Mouse (Mus musculus) forebrain, embryonic 11.5 days (tissue): ENCODE measurements around the gene Tmeff1. TPM values are rescaled to one million over a fixed set of nuclear protein-coding genes. Genes with fewer than 3 reads are reported as not detected.

Experiments
- ATAC-seq: fragments of 200-750 bp; cut with Nextera tagmentation; replicated peaks from 2 replicates; pipeline ENCODE4 v1.8.0; 2017; ENCODE audit warnings: moderate TSS enrichment; ENCODE audit not compliant: low FRiP score
- DNase-seq: peaks from one replicate; pipeline ENCODE4 v3.0.0-alpha.2; 2017; ENCODE audit warnings: low spot score
- H3K27ac ChIP-seq: fragments of 300-500 bp; sonication (generic); 2 replicates; pipeline ENCODE4 v1.5.1; 2014; ENCODE audit warnings: low read depth, low read length
- H3K27me3 ChIP-seq: fragments of 300-500 bp; sonication (generic); 2 replicates; pipeline ENCODE4 v1.6.1; 2014; ENCODE audit warnings: mild to moderate bottlenecking, low read length, mixed read lengths; ENCODE audit not compliant: control insufficient read depth, insufficient read depth
- H3K36me3 ChIP-seq: fragments of 300-500 bp; sonication (generic); 2 replicates; pipeline ENCODE4 v1.6.1; 2014; ENCODE audit warnings: mild to moderate bottlenecking, low read length, moderate library complexity, mixed read lengths; ENCODE audit not compliant: control insufficient read depth, insufficient read depth
- H3K4me1 ChIP-seq: fragments of 300-500 bp; sonication (generic); replicated peaks from 2 replicates; pipeline ENCODE4 v1.6.1; 2014; ENCODE audit warnings: low read length, mixed read lengths; ENCODE audit not compliant: control insufficient read depth, insufficient read depth
- H3K4me2 ChIP-seq: fragments of 300-500 bp; sonication (generic); 2 replicates; pipeline ENCODE4 v1.6.1; 2014; ENCODE audit warnings: low read depth, mild to moderate bottlenecking, low read length, moderate library complexity, mixed read lengths; ENCODE audit not compliant: severe bottlenecking
- H3K4me3 ChIP-seq: fragments of 300-500 bp; sonication (generic); 2 replicates; pipeline ENCODE4 v1.5.1; 2014; ENCODE audit warnings: low read depth, low read length
- H3K9ac ChIP-seq: fragments of 300-500 bp; sonication (generic); 2 replicates; pipeline ENCODE4 v1.6.1; 2014; ENCODE audit warnings: low read length
- H3K9me3 ChIP-seq: fragments of 300-500 bp; sonication (generic); 2 replicates; pipeline ENCODE4 v1.6.1; 2016; ENCODE audit warnings: low read length, mixed read lengths; ENCODE audit not compliant: control insufficient read depth
- WGBS: fragments of 180-500 bp; shearing (Covaris S2); extraction: QIAGEN DNeasy Blood & Tissue Kit; methylation state at CpG from one replicate; pipeline ENCODE4 v1.1.7; 2014; 5-methylcytosine and 5-hydroxymethylcytosine counted together
- polyA plus RNA-seq: library from polyadenylated mRNA; unstranded; fragments of >200 nt; fragmentation: Nextera tagmentation; extraction: Ambion mirVana; gene quantifications from 2 replicates; pipeline ENCODE4 v1.2.1, GENCODE M21; 2014

Tmeff1 gene
- polyA plus RNA-seq, 1 experiment from 2014 or later: 124 TPM

DNA sequence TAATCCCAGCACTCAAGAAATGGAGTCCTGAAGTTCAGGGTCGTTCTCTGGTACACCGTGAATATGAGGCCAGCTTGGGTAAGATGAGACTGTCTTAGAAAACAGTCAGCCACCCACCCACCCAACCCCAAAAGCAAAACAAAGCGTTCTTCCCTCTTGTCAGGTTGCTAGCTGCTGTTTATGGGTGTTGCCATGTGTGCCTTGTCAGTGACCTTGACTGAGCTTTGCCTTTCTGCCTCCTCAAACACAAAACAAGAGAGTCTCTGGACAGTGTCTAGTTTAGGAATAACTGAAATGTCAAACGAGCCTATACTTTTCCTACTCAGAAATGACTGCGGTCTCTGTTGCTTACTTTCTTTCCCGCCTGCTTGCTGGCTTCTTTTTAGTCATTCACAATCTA is 37.3 kb downstream of the Tmeff1 start:
- Histone ChIP-seq H3K36me3 (peaks cover 3% of the 10 kb centered on the region; the same call in 1 of the 2 replicates), H3K9ac (no peak overlapping the region), H3K4me2 (no peak overlapping the region), H3K27ac (no peak overlapping the region), H3K27me3 (no peaks in the 10 kb centered on the region), H3K4me1 (no peaks in the 10 kb centered on the region), H3K9me3 (no peaks in the 10 kb centered on the region), H3K4me3 (no peak overlapping the region)
- WGBS: 94% methylated on average over 6 of the region's 6 CpGs
- DNase-seq (no peak), ATAC-seq (no peak)

DNA sequence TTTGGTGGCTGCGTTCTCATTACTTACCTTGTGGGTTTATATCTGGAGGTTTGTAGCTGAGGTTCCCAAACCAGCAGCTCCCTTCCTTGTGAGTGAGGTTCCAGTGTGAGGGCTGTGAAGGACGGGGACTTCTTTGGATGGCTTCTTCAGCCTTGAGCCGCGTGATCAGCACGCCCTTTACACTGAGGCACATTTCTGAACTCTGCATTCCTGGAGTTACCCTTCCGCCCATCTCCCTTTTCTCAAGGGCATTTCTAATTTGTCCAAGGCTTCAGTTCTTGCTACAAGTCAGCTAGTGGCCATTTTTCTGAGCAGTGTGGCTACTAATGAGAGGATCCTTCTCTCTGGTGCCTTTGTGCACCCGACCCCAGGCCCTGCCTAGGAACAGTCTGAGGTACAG is 38.0 kb downstream of the Tmeff1 start:
- Histone ChIP-seq H3K27ac (no peak overlapping the region), H3K4me3 (no peak overlapping the region), H3K4me2 (no peak overlapping the region), H3K9ac (no peak overlapping the region), H3K36me3 (peaks cover 3% of the 10 kb centered on the region; the same call in 1 of the 2 replicates), H3K9me3 (no peaks in the 10 kb centered on the region), H3K4me1 (no peaks in the 10 kb centered on the region), H3K27me3 (no peaks in the 10 kb centered on the region)
- DNase-seq (no peak), ATAC-seq (no peak)
- WGBS: 94% methylated on average over 7 of the region's 7 CpGs

DNA sequence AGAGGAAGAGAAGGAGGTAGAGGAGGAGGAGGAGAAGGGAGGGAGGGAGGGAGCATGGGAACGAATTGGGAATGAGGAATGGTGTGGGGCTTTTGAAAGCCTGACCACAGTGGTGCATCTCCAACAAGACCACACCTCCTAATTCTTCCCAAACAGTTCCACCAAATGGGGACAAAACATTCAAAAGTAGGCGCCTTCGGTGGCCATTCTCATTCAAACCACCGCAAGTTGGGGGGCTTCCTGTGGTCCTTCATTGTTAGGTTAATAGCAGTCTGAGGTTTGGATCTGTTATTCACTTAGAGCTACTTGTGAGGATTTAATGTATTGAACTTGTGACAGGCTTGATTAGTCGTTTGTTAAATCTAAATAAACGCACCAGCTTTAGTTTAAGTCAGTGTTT is 40.0 kb downstream of the Tmeff1 start:
- H3K27ac ChIP-seq: no peak overlapping the region

DNA sequence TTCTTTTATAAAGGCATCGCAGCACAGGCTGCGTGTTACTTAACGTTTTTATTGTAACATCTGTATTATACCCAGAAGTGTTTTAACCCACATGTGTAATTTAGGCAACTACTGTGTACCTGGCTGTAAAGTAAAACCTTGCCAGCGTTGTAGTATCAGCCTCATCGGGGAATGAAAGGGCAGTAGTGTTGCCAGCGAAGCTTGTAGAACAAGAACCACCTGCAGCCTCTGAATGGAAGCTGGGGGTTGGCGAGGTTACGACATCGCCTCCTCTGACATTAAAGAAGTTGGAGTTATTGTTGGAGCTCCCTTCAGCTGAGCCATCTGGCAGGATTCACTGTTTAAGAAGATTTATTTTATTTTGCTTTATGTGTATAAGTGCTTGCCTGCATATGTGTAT is 40.9 kb downstream of the Tmeff1 start:
- no peaks in the 10 kb centered on the region for H3K9me3 ChIP-seq
- no peaks in the 10 kb centered on the region for H3K27me3 ChIP-seq
- no peak overlapping the region for H3K9ac ChIP-seq
- WGBS: 91% methylated on average over 9 of the region's 9 CpGs
- H3K27ac ChIP-seq: no peak overlapping the region
- no peak for ATAC-seq
- no peaks in the 10 kb centered on the region for H3K4me1 ChIP-seq
- no peak for DNase-seq
- H3K4me3 ChIP-seq: no peak overlapping the region
- no peak overlapping the region for H3K4me2 ChIP-seq
- H3K36me3 ChIP-seq: peaks cover 3% of the 10 kb centered on the region

More for the DNA sequence above, 40.0 kb downstream of the Tmeff1 start:
- no peaks in the 10 kb centered on the region for H3K9me3 ChIP-seq
- WGBS: 72% methylated on average over 6 of the region's 6 CpGs
- ATAC-seq (no peak), DNase-seq (no peak)
- no peak overlapping the region for H3K9ac ChIP-seq
- H3K27me3 ChIP-seq: no peaks in the 10 kb centered on the region
- peaks cover 3% of the 10 kb centered on the region for H3K36me3 ChIP-seq
- no peak overlapping the region for H3K4me3 ChIP-seq
- H3K4me1 ChIP-seq: no peaks in the 10 kb centered on the region
- no peak overlapping the region for H3K4me2 ChIP-seq

DNA sequence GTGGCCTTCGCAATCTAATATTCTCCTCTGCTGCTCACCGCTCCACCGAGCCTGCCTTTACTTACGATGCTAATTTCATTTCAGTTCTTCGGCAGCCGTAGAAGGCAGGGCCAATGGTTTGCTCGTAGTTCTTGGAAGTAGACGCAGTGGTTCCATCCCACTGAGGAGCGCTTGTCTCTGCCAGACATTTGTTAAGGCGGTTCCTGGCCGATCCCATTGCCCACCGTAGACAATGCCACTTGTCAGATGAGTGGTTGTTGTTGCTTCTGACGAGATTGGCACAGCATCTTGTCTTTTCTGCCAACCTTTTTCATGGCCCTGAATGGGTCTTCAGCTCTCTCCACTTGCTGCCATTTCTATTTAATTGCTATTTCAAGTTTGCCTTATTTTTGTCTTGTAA is 44.5 kb downstream of the Tmeff1 start:
- Histone ChIP-seq H3K4me2 (no peak overlapping the region), H3K36me3 (peaks cover 3% of the 10 kb centered on the region), H3K27me3 (no peaks in the 10 kb centered on the region), H3K9ac (no peak overlapping the region), H3K9me3 (no peaks in the 10 kb centered on the region), H3K27ac (no peak overlapping the region), H3K4me3 (no peak overlapping the region), H3K4me1 (no peaks in the 10 kb centered on the region)
- DNase-seq: no peak
- 94% methylated on average over 13 of the region's 13 CpGs for WGBS
- no peak for ATAC-seq

DNA sequence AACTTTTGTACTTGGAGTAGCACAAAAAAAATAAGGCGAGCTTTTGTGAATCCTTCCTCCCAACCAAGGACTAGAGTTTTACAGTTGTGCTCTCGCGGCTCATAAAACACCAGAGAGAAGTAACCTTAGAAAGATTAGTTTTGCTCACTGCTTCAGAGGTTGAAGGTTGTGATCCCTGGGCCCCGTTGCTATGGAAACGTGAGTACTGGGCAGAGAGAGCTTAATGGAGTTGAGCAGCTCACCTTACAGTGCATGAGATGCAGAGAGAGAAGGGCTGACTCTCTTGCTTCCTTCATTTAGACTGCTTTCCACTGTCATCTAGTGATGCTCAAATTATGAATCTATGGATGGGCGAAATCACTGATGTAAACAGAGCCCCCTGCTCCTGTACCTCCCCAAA is 48.6 kb downstream of the Tmeff1 start:
- no peaks in the 10 kb centered on the region for H3K9me3 ChIP-seq
- no peak overlapping the region for H3K9ac ChIP-seq
- no peak overlapping the region for H3K27ac ChIP-seq
- H3K4me1 ChIP-seq: no peaks in the 10 kb centered on the region
- ATAC-seq (no peak), DNase-seq (no peak)
- H3K27me3 ChIP-seq: no peaks in the 10 kb centered on the region
- no peak overlapping the region for H3K4me3 ChIP-seq
- H3K36me3 ChIP-seq: peaks cover under 1% of the 10 kb centered on the region
- WGBS: 78% methylated on average over 6 of the region's 6 CpGs
- H3K4me2 ChIP-seq: no peak overlapping the region

DNA sequence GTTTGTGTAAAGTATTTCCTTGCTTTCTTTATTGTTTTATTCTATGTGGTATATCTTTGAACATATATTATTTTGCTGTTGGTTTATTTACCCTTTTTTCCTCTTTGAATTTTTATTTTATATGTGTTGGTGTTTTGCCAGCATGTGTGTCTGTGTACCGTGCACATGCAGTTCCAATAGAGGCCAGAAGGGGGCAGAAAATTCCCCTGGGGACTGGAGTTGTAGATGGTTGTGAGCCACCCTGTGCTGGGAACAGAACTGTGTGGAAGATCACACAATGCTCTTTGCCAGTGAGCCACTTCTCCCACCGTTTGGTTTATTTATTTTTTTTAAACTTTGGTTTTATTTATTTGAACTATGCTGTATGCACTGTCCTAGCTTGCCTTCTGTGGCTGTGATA is 49.1 kb downstream of the Tmeff1 start:
- ATAC-seq: no peak
- no peaks in the 10 kb centered on the region for H3K9me3 ChIP-seq
- no peaks in the 10 kb centered on the region; the same call in 1 of the 2 replicates for H3K36me3 ChIP-seq

DNA sequence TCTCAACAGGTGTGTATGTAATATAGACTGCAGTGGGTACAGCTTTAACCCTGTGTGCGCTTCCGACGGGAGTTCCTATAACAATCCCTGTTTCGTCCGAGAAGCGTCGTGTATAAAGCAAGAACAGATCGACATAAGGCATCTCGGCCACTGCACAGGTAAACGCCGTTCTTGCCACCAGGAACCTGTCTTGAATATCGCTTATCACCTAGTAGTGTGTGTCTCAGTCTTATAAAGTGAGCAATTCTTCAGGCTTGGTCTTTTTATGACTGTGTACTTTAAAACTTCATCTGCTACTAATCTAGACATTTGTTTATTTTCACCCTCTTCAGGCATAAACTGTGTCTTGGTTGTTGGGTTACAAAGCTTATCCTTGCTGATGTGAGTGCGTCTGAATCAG is 51.9 kb downstream of the Tmeff1 start:
- ATAC-seq (no peak), DNase-seq (no peak)
- WGBS: 96% methylated on average over 13 of the region's 13 CpGs
- Histone ChIP-seq H3K9me3 (no peaks in the 10 kb centered on the region), H3K4me3 (no peak overlapping the region), H3K9ac (no peak overlapping the region), H3K36me3 (no peaks in the 10 kb centered on the region; the same call in 1 of the 2 replicates), H3K27me3 (no peaks in the 10 kb centered on the region), H3K4me2 (no peak overlapping the region), H3K27ac (no peak overlapping the region), H3K4me1 (no peaks in the 10 kb centered on the region)

More for the DNA sequence above, 49.1 kb downstream of the Tmeff1 start:
- WGBS: 86% methylated on average over 2 of the region's 2 CpGs
- H3K4me2 ChIP-seq: no peak overlapping the region
- no peak overlapping the region for H3K4me3 ChIP-seq
- no peak overlapping the region for H3K27ac ChIP-seq
- peak; percentile 60 for DNase-seq
- no peaks in the 10 kb centered on the region for H3K27me3 ChIP-seq
- H3K4me1 ChIP-seq: no peaks in the 10 kb centered on the region
- H3K9ac ChIP-seq: no peak overlapping the region

DNA sequence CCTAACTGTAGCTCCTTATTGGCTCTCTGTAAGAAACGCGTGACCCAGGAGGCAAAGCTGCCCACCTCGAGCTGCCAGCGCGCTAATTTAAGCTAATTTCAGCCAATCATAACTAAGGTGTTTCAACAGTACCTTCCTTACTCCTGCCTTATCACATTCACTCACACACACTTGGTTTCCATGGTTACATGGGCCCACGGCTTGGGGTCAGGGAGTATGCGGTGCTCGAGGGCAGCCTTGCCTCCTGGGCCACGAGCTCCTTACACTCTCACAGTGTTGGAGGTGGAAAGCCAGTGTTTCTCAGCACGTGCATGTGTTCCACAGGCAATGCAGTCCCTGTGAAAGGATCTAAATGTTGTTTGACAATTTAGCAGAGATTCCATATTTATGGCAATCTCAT is 53.2 kb downstream of the Tmeff1 start:
- H3K4me2 ChIP-seq: no peak overlapping the region
- no peaks in the 10 kb centered on the region for H3K9me3 ChIP-seq
- H3K9ac ChIP-seq: no peak overlapping the region
- DNase-seq (no peak), ATAC-seq (no peak)
- WGBS: 78% methylated on average over 10 of the region's 10 CpGs
- H3K4me1 ChIP-seq: no peaks in the 10 kb centered on the region
- H3K36me3 ChIP-seq: no peaks in the 10 kb centered on the region; the same call in 1 of the 2 replicates
- H3K27me3 ChIP-seq: no peaks in the 10 kb centered on the region
- H3K4me3 ChIP-seq: no peak overlapping the region
- H3K27ac ChIP-seq: no peak overlapping the region
